Mouse (Mus musculus): ENCODE results near the gene Ttc7b. TPM values are rescaled to one million over a fixed set of nuclear protein-coding genes. Genes with fewer than 3 reads are reported as not detected.

The Ttc7b gene
- polyA plus RNA-seq, 1 experiment, result 18.2 TPM

GRCm38 (mm10) chr12:100315119-100315885 is 205.3 kb downstream of the Ttc7b start:
- Histone ChIP-seq H3K36me3 (ENCODE audit: control insufficient read depth, insufficient read depth) (no peaks in the 10 kb centered on the region), H3ac (ENCODE audit: control insufficient read depth, insufficient read length) (no peak overlapping the region), H3K79me2 (ENCODE audit: control insufficient read depth, insufficient read depth) (no peaks in the 10 kb centered on the region), H3K4me3 (no peak overlapping the region), H3K4me2 (ENCODE audit: low read depth) (no peak overlapping the region), H3K27me3 (ENCODE audit: control insufficient read depth, insufficient read depth, insufficient read length) (no peaks in the 10 kb centered on the region)
- TF ChIP-seq REST (IDR thresholded peaks at IDR 0.05; ENCODE audit: insufficient read depth, insufficient read length) (no peak), MYOD1 (IDR thresholded peaks at IDR 0.05; ENCODE audit: control insufficient read depth in 1 of 3, insufficient read length in 2 of 3, low read depth in 2 of 3) (peak in 1 of 3 experiments; percentile 30)

- Histone ChIP-seq H3K4me2 (ENCODE audit: low read depth) (no peak overlapping the region), H3K79me2 (ENCODE audit: control insufficient read depth, insufficient read depth) (no peaks in the 10 kb centered on the region), H3K27me3 (ENCODE audit: control insufficient read depth, insufficient read depth, insufficient read length) (no peaks in the 10 kb centered on the region), H3K36me3 (ENCODE audit: control insufficient read depth, insufficient read depth) (no peaks in the 10 kb centered on the region), H3K4me3 (no peak overlapping the region), H3ac (ENCODE audit: control insufficient read depth, insufficient read length) (no peak overlapping the region)
- TF ChIP-seq E2F4 (IDR thresholded peaks at IDR 0.05; ENCODE audit: insufficient read depth) (no peak), SRF (IDR thresholded peaks at IDR 0.05; ENCODE audit: control insufficient read depth, insufficient read length, low read depth) (no peak), TCF3 (IDR thresholded peaks at IDR 0.05; ENCODE audit: insufficient read length, low read depth) (no peak), POLR2AphosphoS2 (IDR thresholded peaks at IDR 0.05; ENCODE audit: insufficient read length, low read depth) (no peak), CEBPB (IDR thresholded peaks at IDR 0.05; ENCODE audit: insufficient read depth, poor library complexity, severe bottlenecking) (no peak), MYOD1 (IDR thresholded peaks at IDR 0.05; ENCODE audit: control insufficient read depth in 1 of 3, insufficient read length in 2 of 3, low read depth in 2 of 3) (no peak), MAX (IDR thresholded peaks at IDR 0.05; ENCODE audit: low read depth) (no peak), TCF12 (IDR thresholded peaks at IDR 0.05; ENCODE audit: insufficient read depth, poor library complexity, severe bottlenecking) (no peak)
Measured at GRCm38 (mm10) chr12:100313785-100314375, 206.7 kb downstream of the Ttc7b start.

GRCm38 (mm10) chr12:100313209-100313608 is 207.4 kb downstream of the Ttc7b start:
- H3K4me3 ChIP-seq, result no peak overlapping the region
- no peaks in the 10 kb centered on the region for H3K79me2 ChIP-seq (ENCODE audit: control insufficient read depth, insufficient read depth)
- H3K36me3 ChIP-seq (ENCODE audit: control insufficient read depth, insufficient read depth), result no peaks in the 10 kb centered on the region
- no peaks in the 10 kb centered on the region for H3K27me3 ChIP-seq (ENCODE audit: control insufficient read depth, insufficient read depth, insufficient read length)
- TF ChIP-seq MYOD1 (IDR thresholded peaks at IDR 0.05; ENCODE audit: control insufficient read depth in 1 of 3, insufficient read length in 2 of 3, low read depth in 2 of 3) (peak in 1 of 3 experiments; percentile 30), SRF (IDR thresholded peaks at IDR 0.05; ENCODE audit: control insufficient read depth, insufficient read length, low read depth) (no peak)
- no peak overlapping the region for H3ac ChIP-seq (ENCODE audit: control insufficient read depth, insufficient read length)
- no peak overlapping the region for H3K4me2 ChIP-seq (ENCODE audit: low read depth)

- TF ChIP-seq POLR2AphosphoS2 (IDR thresholded peaks at IDR 0.05; ENCODE audit: insufficient read length, low read depth), result no peak
- no peak overlapping the region for H3K4me2 ChIP-seq (ENCODE audit: low read depth)
- no peaks in the 10 kb centered on the region for H3K79me2 ChIP-seq (ENCODE audit: control insufficient read depth, insufficient read depth)
- no peaks in the 10 kb centered on the region for H3K27me3 ChIP-seq (ENCODE audit: control insufficient read depth, insufficient read depth, insufficient read length)
- no peaks in the 10 kb centered on the region for H3K36me3 ChIP-seq (ENCODE audit: control insufficient read depth, insufficient read depth)
- H3ac ChIP-seq (ENCODE audit: control insufficient read depth, insufficient read length), result no peak overlapping the region
- no peak overlapping the region for H3K4me3 ChIP-seq
Measured at GRCm38 (mm10) chr12:100310471-100311392, 209.9 kb downstream of the Ttc7b start.

GRCm38 (mm10) chr12:100309201-100309600 is 211.4 kb downstream of the Ttc7b start:
- no peak overlapping the region for H3K4me2 ChIP-seq (ENCODE audit: low read depth)
- H3K4me3 ChIP-seq, result no peak overlapping the region
- no peak overlapping the region for H3ac ChIP-seq (ENCODE audit: control insufficient read depth, insufficient read length)
- H3K36me3 ChIP-seq (ENCODE audit: control insufficient read depth, insufficient read depth), result no peaks in the 10 kb centered on the region
- H3K27me3 ChIP-seq (ENCODE audit: control insufficient read depth, insufficient read depth, insufficient read length), result no peaks in the 10 kb centered on the region
- no peaks in the 10 kb centered on the region for H3K79me2 ChIP-seq (ENCODE audit: control insufficient read depth, insufficient read depth)
- TF ChIP-seq CEBPB (IDR thresholded peaks at IDR 0.05; ENCODE audit: insufficient read depth, poor library complexity, severe bottlenecking) (no peak), MYOD1 (IDR thresholded peaks at IDR 0.05; ENCODE audit: control insufficient read depth in 1 of 3, insufficient read length in 2 of 3, low read depth in 2 of 3) (no peak), E2F4 (IDR thresholded peaks at IDR 0.05; ENCODE audit: insufficient read depth) (no peak), TCF3 (IDR thresholded peaks at IDR 0.05; ENCODE audit: insufficient read length, low read depth) (no peak), REST (IDR thresholded peaks at IDR 0.05; ENCODE audit: insufficient read depth, insufficient read length) (no peak), MYOG (IDR thresholded peaks at IDR 0.05; ENCODE audit: control insufficient read depth in 1 of 3, insufficient read depth in 1 of 3, insufficient read length in 2 of 3, low read depth in 2 of 3) (no peak), TCF12 (IDR thresholded peaks at IDR 0.05; ENCODE audit: insufficient read depth, poor library complexity, severe bottlenecking) (no peak), USF1 (IDR thresholded peaks at IDR 0.05; ENCODE audit: low read depth) (no peak), SRF (IDR thresholded peaks at IDR 0.05; ENCODE audit: control insufficient read depth, insufficient read length, low read depth) (no peak), POLR2A (IDR thresholded peaks at IDR 0.05; ENCODE audit: insufficient read length, low read depth) (no peak), MAX (IDR thresholded peaks at IDR 0.05; ENCODE audit: low read depth) (no peak), POLR2AphosphoS2 (IDR thresholded peaks at IDR 0.05; ENCODE audit: insufficient read length, low read depth) (no peak)
